Mouse (Mus musculus): ENCODE data around the gene Erf.
A peak's percentile ranks its signal among the peaks of the same experiment; 100 is the strongest.

The Erf gene

DNA sequence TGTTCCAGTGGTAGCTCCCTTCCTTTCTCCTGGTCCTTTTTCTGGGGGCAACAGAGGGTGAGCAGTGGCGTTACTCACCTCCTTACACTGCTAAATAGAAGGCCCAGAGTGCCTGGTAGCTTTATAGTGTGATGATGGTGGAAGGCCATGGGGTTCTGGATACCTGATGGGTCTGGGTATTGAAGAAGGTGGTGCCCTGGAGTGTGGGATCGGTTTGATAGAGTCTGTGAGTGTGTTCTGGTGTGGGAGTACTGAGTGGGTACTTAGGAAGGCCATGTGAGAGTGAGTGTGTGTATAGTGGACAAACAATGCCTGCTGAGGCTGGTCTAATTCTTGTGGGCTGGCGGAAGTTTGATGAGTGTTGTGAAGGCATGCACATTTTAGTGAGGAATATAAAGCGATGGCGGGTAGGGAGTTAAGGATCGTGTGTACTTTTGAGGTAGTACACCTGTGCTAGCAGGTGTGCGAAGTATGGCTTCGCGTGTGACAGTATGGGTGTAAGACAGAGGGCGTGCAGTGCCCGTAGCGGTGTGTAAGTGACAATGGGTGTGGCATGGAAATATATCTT lies 30.7 kb upstream of the Erf start:
- no peak for DNase-seq (ENCODE audit: low spot score in 2 of 2)

DNA sequence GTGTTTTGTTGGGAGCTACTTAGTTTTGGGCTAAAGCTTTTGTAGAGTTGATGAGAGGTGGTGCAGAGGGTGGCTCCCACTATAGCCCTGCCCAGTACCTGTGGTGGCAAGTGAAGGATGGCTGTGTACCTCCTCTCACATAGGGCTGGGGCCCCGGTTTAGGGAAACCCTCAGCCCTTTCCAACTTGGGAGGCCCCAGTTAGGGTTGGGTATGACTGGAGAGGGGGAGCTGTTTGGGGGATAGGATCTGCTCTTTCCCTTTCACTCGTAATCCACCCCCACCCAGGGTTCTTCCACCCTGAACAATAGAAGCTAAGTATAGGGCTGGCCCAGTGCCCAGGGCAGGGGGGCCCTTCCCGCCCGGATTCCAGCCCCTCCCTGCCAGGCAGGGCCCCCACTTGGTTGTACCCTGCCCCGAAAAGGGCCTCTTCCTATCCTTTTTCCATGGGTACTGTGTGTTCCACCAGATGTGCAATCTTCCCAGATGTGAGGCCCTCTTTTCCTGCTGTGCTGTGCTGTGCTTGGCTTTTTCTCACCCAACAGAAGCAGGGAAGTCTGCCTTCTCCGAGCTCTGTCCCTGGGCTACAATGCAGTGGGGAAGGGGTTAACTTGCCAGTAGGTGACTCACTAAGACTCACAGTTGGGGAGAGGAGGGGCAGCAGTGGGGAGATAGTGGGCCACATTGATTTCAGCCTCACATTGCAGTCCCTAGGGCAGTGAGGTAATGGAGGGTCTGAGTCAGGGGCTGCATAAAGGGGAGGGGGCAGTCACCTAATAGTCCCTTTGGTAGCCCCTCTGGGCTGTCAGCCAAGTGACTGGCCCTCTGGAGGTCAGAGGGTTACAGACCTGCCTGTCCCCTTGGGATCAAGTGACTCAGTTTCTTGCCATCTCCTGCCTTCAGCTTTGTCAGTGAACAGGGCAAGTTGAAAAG lies 29.6 kb upstream of the Erf start:
- no peak for DNase-seq (ENCODE audit: low spot score in 2 of 2)

DNA sequence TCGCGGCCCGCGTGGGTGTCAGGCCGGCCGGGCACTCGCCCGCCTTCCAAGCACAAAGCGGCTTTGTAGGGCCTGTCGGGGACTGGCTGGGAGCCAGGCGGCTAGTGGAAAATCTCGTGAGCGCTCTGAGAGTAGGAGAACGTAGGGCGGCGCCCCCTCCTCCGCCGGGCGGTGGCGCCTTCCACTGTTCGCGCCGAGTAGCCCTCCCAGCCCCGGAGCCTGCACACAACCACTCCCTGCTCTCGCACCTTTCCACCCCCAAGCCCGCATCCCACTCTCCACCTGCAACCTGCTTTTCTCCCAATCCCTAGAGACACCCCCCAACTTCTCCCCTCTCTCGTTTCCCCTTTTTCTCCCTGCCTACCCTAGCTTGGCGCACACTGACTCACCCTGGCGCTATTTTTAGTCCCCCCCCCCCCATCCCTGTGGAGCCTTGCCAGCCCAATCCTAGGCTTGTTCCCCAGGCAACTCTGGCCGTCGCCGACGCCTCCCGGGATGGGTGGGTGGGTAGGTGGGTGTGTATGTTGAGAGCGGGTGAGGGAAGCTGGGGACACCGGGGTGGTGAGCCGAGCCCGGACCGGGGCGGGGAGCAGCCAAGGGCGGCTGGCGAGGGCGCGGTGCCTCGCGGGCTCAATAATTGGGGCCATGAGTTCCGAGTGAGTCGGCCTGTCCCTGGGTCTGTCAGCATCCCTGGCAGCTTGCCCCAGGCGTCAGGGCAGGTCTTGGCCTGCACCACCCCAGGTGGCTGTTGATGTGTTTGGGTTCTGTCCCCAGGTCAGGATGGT lies 28.7 kb upstream of the Erf start:
- DNase-seq (ENCODE audit: low spot score in 2 of 2): peak; percentile 84 to 85

DNA sequence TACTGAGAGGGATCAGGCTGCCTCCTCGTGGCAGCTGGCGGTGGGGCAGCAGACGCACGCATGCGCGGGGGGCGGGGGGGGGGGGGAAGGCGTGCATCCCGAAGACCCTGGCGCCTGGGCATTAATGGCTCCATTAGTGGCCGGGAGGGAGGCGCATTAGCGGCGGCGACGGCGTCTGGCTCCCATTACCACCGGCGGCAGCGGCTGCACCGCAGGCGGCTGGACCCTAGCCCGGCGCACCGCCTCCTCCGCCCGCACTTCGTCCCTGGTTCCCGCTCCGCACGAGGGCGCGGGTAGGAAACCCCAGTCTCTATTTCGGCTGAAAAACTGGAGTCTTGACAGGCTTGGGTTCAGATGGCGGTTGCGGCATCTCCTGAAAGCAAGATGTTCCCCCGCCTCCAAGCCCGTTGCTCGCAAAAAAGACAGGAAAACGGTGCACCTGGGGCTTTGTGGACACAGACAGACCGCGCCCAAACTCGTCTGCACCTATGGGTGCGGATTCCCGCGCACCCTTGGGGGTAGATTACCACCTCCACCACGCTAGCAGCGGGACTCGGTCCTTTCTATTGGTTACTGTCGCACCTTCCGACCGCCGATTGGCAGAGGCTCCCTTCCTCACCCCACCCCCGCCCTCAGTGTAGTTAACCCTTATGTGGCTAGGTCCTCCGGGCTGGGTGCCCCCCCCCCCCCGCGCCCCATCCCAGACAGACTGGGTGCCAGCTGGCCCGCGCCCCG lies 27.9 kb upstream of the Erf start:
- DNase-seq (ENCODE audit: low spot score in 2 of 2): peak; percentile 65 to 78

DNA sequence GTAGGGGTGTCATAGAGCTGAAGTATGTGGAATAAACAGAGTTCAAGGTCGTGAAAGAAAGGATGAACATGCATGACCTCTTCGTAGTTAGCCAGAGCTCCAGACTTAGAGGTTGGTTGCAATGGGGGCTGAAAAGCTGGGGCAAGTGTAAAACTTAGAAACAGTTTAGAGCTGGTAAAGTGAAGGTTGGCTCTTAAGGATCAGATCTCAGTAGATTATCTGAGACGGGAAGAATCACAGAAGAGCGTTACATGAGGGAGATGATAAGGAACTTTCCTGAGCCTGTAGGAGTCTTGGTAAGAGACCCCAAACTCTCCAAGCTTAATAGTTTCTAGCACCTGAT lies 27.4 kb upstream of the Erf start:
- no peak for DNase-seq (ENCODE audit: low spot score in 2 of 2)

GRCm38 (mm10) chr7:25277405-25277804 lies 26.8 kb upstream of the Erf start:
- no peak for DNase-seq (ENCODE audit: low spot score in 2 of 2)

DNA sequence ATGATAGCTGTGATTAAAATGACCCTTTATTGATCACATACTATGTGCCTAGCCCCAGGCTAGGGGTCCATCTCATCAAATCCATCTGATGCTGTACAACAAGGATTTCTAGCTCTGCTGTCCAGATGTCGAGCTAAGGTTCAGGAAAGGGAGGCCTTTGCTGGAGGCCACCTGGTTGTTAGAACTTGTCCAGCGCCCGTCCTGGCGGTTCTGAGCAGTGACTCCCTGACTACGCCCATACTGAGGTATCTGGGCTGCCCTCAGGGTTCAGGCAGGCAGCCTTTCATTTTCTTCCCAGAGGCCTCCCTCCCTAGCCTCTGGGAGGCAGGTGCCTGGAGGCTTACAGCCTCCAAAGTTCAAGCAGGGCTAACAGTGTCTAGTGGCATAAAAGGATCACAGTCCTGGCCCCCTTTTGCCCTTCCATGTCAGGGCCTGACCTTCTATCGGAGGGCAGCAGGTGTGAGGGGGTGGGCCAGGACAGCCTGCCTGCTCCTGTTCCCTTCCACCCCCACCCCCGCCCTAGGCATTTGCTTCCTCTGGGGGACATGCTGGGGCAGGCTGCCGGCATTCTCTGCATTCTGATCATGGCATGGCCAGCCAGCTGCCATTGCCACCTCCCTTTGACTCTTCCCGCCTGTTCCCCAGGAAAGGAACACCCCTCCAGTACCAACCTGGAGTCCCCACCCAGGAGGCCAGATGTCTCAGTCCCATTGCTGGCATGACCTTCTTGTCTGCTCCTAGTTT lies 25.2 kb upstream of the Erf start:
- DNase-seq (ENCODE audit: low spot score in 2 of 2): no peak

GRCm38 (mm10) chr7:25274996-25275395 lies 24.4 kb upstream of the Erf start:
- no peak for DNase-seq (ENCODE audit: low spot score in 2 of 2)

DNA sequence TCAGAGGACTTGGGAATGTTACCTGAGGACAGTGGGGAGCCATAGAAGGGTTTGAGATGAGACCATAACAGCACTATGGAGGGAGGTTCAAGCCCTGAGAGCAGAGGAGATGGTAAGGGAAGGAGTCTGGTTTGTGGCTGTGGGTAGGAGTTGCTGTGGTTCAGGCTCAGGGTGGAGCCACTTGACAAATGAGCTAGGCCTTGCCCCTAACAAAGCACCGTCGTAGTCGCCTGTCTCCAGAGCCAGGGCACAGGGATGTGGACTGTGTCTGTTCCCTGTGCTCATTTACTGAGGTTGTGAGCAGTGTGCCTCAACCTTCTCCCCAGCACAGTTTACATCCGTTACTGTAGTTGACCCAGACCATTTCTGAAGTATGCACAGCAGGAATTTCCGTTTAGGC lies 24.0 kb upstream of the Erf start:
- DNase-seq (ENCODE audit: low spot score in 2 of 2): no peak

GRCm38 (mm10) chr7:25273259-25274241 lies 23.0 kb upstream of the Erf start:
- no peak for DNase-seq (ENCODE audit: low spot score in 2 of 2)

DNA sequence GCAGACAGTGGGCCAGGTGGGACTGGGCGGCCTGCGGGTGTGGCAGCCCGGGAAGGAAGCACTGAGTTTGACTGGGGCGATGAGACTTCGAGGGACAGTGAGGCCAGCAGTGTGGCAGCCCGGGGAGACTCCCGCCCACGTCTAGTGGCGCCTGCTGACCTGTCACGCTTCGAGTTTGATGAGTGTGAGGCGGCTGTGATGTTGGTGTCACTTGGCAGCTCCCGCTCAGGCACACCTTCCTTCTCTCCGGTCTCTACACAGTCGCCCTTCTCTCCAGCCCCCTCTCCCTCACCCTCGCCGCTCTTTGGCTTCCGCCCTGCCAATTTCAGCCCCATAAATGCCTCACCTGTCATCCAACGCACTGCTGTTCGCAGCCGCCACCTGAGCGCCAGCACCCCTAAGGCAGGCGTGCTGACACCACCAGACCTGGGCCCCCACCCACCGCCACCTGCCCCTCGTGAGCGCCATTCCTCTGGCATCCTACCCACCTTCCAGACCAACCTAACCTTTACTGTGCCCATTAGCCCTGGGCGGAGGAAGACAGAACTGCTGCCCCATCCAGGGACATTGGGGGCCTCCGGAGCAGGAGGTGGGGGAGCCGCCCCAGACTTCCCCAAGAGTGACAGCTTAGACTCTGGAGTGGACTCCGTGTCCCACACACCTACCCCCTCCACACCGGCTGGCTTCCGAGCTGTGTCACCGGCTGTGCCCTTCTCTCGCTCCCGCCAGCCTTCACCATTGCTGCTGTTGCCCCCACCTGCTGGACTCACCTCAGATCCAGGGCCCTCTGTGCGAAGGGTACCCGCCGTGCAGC lies 22.1 kb upstream of the Erf start:
- no peak for DNase-seq (ENCODE audit: low spot score in 2 of 2)

- no peak for DNase-seq (ENCODE audit: low spot score in 2 of 2)
Measured at GRCm38 (mm10) chr7:25271651-25272444, 21.3 kb upstream of the Erf start.

GRCm38 (mm10) chr7:25270652-25271633 lies 20.4 kb upstream of the Erf start:
- DNase-seq (ENCODE audit: low spot score in 2 of 2): no peak

DNA sequence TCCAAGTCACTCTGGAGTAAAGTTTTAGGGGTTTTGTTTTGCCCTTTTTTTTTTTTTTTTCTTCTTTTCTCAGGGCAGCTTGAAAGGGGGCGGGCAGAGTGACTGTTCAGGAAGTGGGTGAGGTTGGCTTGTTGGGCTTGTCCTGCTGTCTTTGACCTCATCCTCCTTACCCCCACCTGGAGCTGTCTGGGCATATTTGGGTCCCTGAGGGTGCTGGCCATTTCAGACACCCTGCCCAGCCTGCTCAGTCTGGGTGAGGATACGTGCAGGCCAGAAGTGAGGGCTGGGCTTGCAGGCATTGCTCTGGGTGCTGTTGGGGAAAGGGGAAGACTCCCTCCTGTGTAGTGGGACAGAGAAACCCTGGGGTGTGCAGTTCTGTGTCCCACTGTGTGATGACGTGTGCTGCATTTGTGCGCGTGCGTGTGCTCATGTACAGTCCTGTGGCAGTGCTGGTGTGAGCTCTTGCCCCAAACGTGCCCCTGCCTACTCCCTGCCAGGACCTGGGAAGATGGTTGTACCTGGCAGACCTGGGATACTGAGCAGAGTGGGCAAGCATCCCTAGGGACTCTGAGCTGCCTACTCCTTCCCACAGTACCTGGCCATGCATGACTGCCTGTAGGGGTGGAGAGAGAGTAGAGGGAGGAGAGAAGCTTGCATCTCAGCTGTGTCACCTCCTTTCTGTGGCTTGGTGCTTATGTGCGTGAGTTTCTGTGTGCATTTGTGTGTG lies 19.1 kb upstream of the Erf start:
- DNase-seq (ENCODE audit: low spot score in 2 of 2): no peak

DNA sequence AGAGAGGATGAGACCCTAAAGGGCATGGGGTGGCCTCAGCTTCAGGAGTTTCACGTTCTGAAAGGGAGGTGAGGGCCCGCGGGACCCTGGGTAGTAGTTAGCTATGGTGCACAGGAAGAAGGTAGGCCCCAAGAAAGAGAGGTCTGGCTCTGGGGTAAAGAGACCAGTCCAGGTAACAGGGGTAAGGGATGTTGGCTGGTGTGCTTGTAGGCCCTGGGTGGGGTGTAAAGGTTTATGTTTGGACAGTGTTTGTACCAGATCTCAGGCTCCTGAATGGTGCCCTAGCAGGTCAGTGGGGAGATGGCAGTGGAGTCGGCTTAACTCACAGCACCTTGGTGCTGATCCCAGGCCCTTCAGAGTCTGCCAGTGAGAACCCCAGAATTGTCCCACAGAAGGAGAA lies 18.5 kb upstream of the Erf start:
- DNase-seq (ENCODE audit: low spot score in 2 of 2): no peak

DNA sequence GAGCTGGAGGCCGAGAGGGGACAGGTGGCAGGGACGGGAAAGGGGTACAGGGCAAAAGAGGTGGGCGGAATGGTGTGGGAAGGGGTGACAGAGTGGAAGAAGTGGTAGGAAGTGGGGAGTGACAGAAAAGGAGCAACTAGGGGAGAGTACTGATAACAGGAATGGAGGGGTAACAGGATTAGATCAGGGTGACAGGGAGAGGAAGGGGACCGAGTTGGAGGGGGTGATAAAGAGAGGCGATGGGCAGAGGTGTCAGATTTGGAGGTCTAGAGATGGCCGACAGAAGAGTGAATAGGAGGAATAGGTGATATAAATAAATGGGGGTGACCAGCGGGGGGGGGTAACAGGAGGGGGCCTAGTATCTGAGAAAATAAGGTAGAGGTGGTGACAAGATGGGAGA lies 18.0 kb upstream of the Erf start:
- DNase-seq (ENCODE audit: low spot score in 2 of 2): no peak

Data from frontal cortex, postnatal 25 days (tissue).